Mouse (Mus musculus) Muller cell, postnatal 12 days (primary cell): ENCODE data around the gene Slc4a4.
A peak's percentile ranks its signal among the peaks of the same experiment; 100 is the strongest.

Source experiments
- DNase-seq: peaks from one replicate; pipeline ENCODE4 v3.0.0-alpha.2; 2015; ENCODE audit errors: inconsistent ontology term

Slc4a4 gene

GRCm38 (mm10) chr5:88917221-88917620, 30.6 kb downstream of the Slc4a4 start:
- DNase-seq, result no peak

GRCm38 (mm10) chr5:88917630-88918029, 31.0 kb downstream of the Slc4a4 start:
- no peak for DNase-seq

- no peak for DNase-seq
Observed at GRCm38 (mm10) chr5:88918538-88918937, 31.9 kb downstream of the Slc4a4 start.

GRCm38 (mm10) chr5:88925576-88925975, 39.0 kb downstream of the Slc4a4 start:
- DNase-seq, result no peak

GRCm38 (mm10) chr5:88928201-88928916, 41.7 kb downstream of the Slc4a4 start:
- DNase-seq, result peak; percentile 19

GRCm38 (mm10) chr5:88929392-88930094, 42.9 kb downstream of the Slc4a4 start:
- peak; percentile 96 for DNase-seq

GRCm38 (mm10) chr5:88930129-88930528, 43.5 kb downstream of the Slc4a4 start:
- no peak for DNase-seq

- DNase-seq, result peak; percentile 82
Observed at GRCm38 (mm10) chr5:88930611-88931010, 44.0 kb downstream of the Slc4a4 start.

GRCm38 (mm10) chr5:88931176-88931575, 44.6 kb downstream of the Slc4a4 start:
- no peak for DNase-seq

GRCm38 (mm10) chr5:88933454-88933853, 46.8 kb downstream of the Slc4a4 start:
- no peak for DNase-seq

- DNase-seq, result no peak
Observed at GRCm38 (mm10) chr5:88933946-88934345, 47.3 kb downstream of the Slc4a4 start.

- DNase-seq, result no peak
Observed at GRCm38 (mm10) chr5:88938208-88938607, 51.6 kb downstream of the Slc4a4 start.

- DNase-seq, result no peak
Observed at GRCm38 (mm10) chr5:88939151-88939550, 52.5 kb downstream of the Slc4a4 start.

GRCm38 (mm10) chr5:88939782-88940181, 53.2 kb downstream of the Slc4a4 start:
- no peak for DNase-seq

GRCm38 (mm10) chr5:88941905-88942304, 55.3 kb downstream of the Slc4a4 start:
- no peak for DNase-seq

GRCm38 (mm10) chr5:88945661-88946339, 59.2 kb downstream of the Slc4a4 start:
- peak; percentile 36 for DNase-seq

- no peak for DNase-seq
Observed at GRCm38 (mm10) chr5:88950337-88950736, 63.7 kb downstream of the Slc4a4 start.

- no peak for DNase-seq
Observed at GRCm38 (mm10) chr5:88952757-88953577, 66.3 kb downstream of the Slc4a4 start.

GRCm38 (mm10) chr5:88957735-88958134, 71.1 kb downstream of the Slc4a4 start:
- DNase-seq, result no peak

GRCm38 (mm10) chr5:88958966-88959365, 72.3 kb downstream of the Slc4a4 start:
- no peak for DNase-seq

- no peak for DNase-seq
Observed at GRCm38 (mm10) chr5:88959412-88959811, 72.8 kb downstream of the Slc4a4 start.
